Mouse (Mus musculus): Measurements from ENCODE around the gene Chuk. TPM values are rescaled to one million over a fixed set of nuclear protein-coding genes. Genes with fewer than 3 reads are reported as not detected.

Gene Chuk
- total RNA-seq, 2 experiments from 2014 or later = 52.7 to 58.6 TPM

- Histone ChIP-seq H3K4me3 (peak overlapping the region; percentile 96), H3K27ac (no peak overlapping the region)
- no peak for TF ChIP-seq CTCF (IDR thresholded peaks at IDR 0.05)
- intact Hi-C loops (cut with DNase I) = no loop called here
- no peak for DNase-seq (ENCODE audit: extremely low spot score in 1 of 2, low spot score in 2 of 2)
Measured at GRCm38 (mm10) chr19:44067323-44068049, 39.8 kb downstream of the Chuk start.

- no peak overlapping the region for H3K4me3 ChIP-seq
- H3K27ac ChIP-seq = no peak overlapping the region
- no peak for TF ChIP-seq CTCF (IDR thresholded peaks at IDR 0.05)
- intact Hi-C loops (cut with DNase I) = no loop called here
- DNase-seq (ENCODE audit: extremely low spot score in 1 of 2, low spot score in 2 of 2) = no peak
Measured at GRCm38 (mm10) chr19:44064734-44065133, 42.5 kb downstream of the Chuk start.

- intact Hi-C loops (cut with DNase I) = no loop called here
- TF ChIP-seq CTCF (IDR thresholded peaks at IDR 0.05) = no peak
Measured at GRCm38 (mm10) chr19:44063773-44064172, 43.5 kb downstream of the Chuk start.

GRCm38 (mm10) chr19:44060226-44060625 is 47.1 kb downstream of the Chuk start:
- intact Hi-C loops (cut with DNase I) = no loop called here
- no peak for DNase-seq (ENCODE audit: extremely low spot score in 1 of 2, low spot score in 2 of 2)
- Histone ChIP-seq H3K4me3 (no peak overlapping the region), H3K27ac (no peak overlapping the region)
- no peak for TF ChIP-seq CTCF (IDR thresholded peaks at IDR 0.05)

More at GRCm38 (mm10) chr19:44063773-44064172, 43.5 kb downstream of the Chuk start:
- no peak for DNase-seq (ENCODE audit: extremely low spot score in 1 of 2, low spot score in 2 of 2)
- no peak overlapping the region for H3K27ac ChIP-seq
- H3K4me3 ChIP-seq = no peak overlapping the region

GRCm38 (mm10) chr19:44055173-44055826 is 52.0 kb downstream of the Chuk start:
- no peak for TF ChIP-seq CTCF (IDR thresholded peaks at IDR 0.05)
- DNase-seq (ENCODE audit: extremely low spot score in 1 of 2, low spot score in 2 of 2) = no peak
- H3K27ac ChIP-seq = no peak overlapping the region
- no peak overlapping the region for H3K4me3 ChIP-seq
- intact Hi-C loops (cut with DNase I) = no loop called here

- intact Hi-C loops (cut with DNase I) = no loop called here
- no peak for DNase-seq (ENCODE audit: extremely low spot score in 1 of 2, low spot score in 2 of 2)
- no peak for TF ChIP-seq CTCF (IDR thresholded peaks at IDR 0.05)
- no peak overlapping the region for H3K27ac ChIP-seq
- H3K4me3 ChIP-seq = no peak overlapping the region
Measured at GRCm38 (mm10) chr19:44050388-44050787, 56.9 kb downstream of the Chuk start.

GRCm38 (mm10) chr19:44049282-44049681 is 58.0 kb downstream of the Chuk start:
- intact Hi-C loops (cut with DNase I) = no loop called here

GRCm38 (mm10) chr19:44045847-44046246 is 61.4 kb downstream of the Chuk start:
- no peak for DNase-seq (ENCODE audit: extremely low spot score in 1 of 2, low spot score in 2 of 2)
- intact Hi-C loops (cut with DNase I) = no loop called here

More at GRCm38 (mm10) chr19:44049282-44049681, 58.0 kb downstream of the Chuk start:
- H3K27ac ChIP-seq = no peak overlapping the region
- no peak for TF ChIP-seq CTCF (IDR thresholded peaks at IDR 0.05)
- no peak overlapping the region for H3K4me3 ChIP-seq
- DNase-seq (ENCODE audit: extremely low spot score in 1 of 2, low spot score in 2 of 2) = no peak

GRCm38 (mm10) chr19:44042121-44042520 is 65.2 kb downstream of the Chuk start:
- no peak overlapping the region for H3K4me3 ChIP-seq
- intact Hi-C loops (cut with DNase I) = no loop called here
- DNase-seq (ENCODE audit: extremely low spot score in 1 of 2, low spot score in 2 of 2) = no peak
- no peak for TF ChIP-seq CTCF (IDR thresholded peaks at IDR 0.05)
- no peak overlapping the region for H3K27ac ChIP-seq

More at GRCm38 (mm10) chr19:44045847-44046246, 61.4 kb downstream of the Chuk start:
- H3K27ac ChIP-seq = no peak overlapping the region
- TF ChIP-seq CTCF (IDR thresholded peaks at IDR 0.05) = no peak
- no peak overlapping the region for H3K4me3 ChIP-seq

GRCm38 (mm10) chr19:44033396-44033795 is 73.9 kb downstream of the Chuk start:
- TF ChIP-seq CTCF (IDR thresholded peaks at IDR 0.05) = no peak
- no peak for DNase-seq (ENCODE audit: extremely low spot score in 1 of 2, low spot score in 2 of 2)
- intact Hi-C loops (cut with DNase I) = no loop called here
- Histone ChIP-seq H3K27ac (no peak overlapping the region), H3K4me3 (no peak overlapping the region)

- H3K27ac ChIP-seq = no peak overlapping the region
- intact Hi-C loops (cut with DNase I) = no loop called here
- H3K4me3 ChIP-seq = no peak overlapping the region
- no peak for TF ChIP-seq CTCF (IDR thresholded peaks at IDR 0.05)
- no peak for DNase-seq (ENCODE audit: extremely low spot score in 1 of 2, low spot score in 2 of 2)
Measured at GRCm38 (mm10) chr19:44032046-44032744, 75.1 kb downstream of the Chuk start.

GRCm38 (mm10) chr19:44030024-44030423 is 77.3 kb downstream of the Chuk start:
- H3K4me3 ChIP-seq = no peak overlapping the region
- no peak overlapping the region for H3K27ac ChIP-seq
- TF ChIP-seq CTCF (IDR thresholded peaks at IDR 0.05) = no peak
- intact Hi-C loops (cut with DNase I) = no loop called here
- no peak for DNase-seq (ENCODE audit: extremely low spot score in 1 of 2, low spot score in 2 of 2)

Measured in left cerebral cortex, adult 2 months (tissue).